Mouse (Mus musculus): ENCODE measurements around the gene Ltbp2.

- TF ChIP-seq CTCF (IDR thresholded peaks at IDR 0.05; ENCODE audit: control insufficient read depth, insufficient read depth, low read length) (no peak), POLR2A (IDR thresholded peaks at IDR 0.05; ENCODE audit: borderline replicate concordance, control insufficient read depth, low read depth, low read length) (no peak)
Measured at GRCm38 (mm10) chr12:84855084-84855625, 21.2 kb downstream of the Ltbp2 start.
